Mouse (Mus musculus) G1E (cell line): ENCODE data around the gene Naa80.

ENCODE experiments used
- CTCF ChIP-seq: IDR thresholded peaks from 2 replicates; pipeline ENCODE4 v1.5.1; 2012; ENCODE audit warnings: low read depth, low read length, inconsistent platforms, mixed read lengths
- GATA1 ChIP-seq: IDR thresholded peaks from 2 replicates; pipeline ENCODE4 v1.6.1; 2012; ENCODE audit warnings: borderline replicate concordance, low read length, inconsistent platforms, mixed read lengths
- GATA2 ChIP-seq: IDR thresholded peaks from 2 replicates; pipeline ENCODE4 v1.6.1; 2012; ENCODE audit warnings: low read depth, low read length, inconsistent platforms, borderline replicate concordance
- POLR2AphosphoS5 ChIP-seq: IDR thresholded peaks from 2 replicates; pipeline ENCODE4 v1.6.1; 2012; ENCODE audit warnings: low read depth, low read length, inconsistent platforms; ENCODE audit not compliant: insufficient replicate concordance
- TAL1 ChIP-seq: conservative IDR thresholded peaks from 2 replicates; pipeline ENCODE4 v1.6.1; 2012; ENCODE audit warnings: low read depth, low read length, inconsistent platforms, mixed read lengths

GRCm38 (mm10) chr9:107628721-107629410, 50.2 kb downstream of the Naa80 start:
- no peak for TF ChIP-seq GATA2
- TF ChIP-seq CTCF, result no peak
- no peak for TF ChIP-seq POLR2AphosphoS5
- TF ChIP-seq GATA1, result no peak
- TF ChIP-seq TAL1, result no peak
